Mouse (Mus musculus): Measurements from ENCODE around the gene Atg10.

DNA sequence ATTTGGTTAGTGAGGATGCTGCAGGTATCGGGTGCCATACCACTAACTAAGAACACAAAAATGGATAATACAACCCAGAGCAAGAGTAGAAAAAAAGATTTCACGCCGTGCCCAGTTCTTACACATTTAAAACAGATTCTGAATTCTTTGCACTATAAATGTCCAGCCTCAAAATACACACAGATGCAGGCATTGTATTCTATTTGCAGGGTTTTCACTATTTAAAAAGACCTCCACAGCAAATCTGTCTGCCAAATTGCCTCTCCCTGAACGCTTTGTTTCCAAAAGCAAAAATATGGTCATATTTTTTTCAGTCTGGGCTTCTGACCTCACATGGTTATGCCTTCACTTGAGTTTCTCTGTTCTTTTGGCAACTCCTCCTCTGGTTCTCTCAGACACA lies 328.9 kb downstream of the Atg10 start:
- TF ChIP-seq CTCF (IDR thresholded peaks at IDR 0.05 in 2 of 3, conservative IDR thresholded peaks at IDR 0.05 in 1 of 3; ENCODE audit: control insufficient read depth in 1 of 3, insufficient read depth in 1 of 3, low read depth in 2 of 3, low read length in 3 of 3, poor library complexity in 1 of 3, severe bottlenecking in 1 of 3) (no peak), BHLHE40 (IDR thresholded peaks at IDR 0.05; ENCODE audit: borderline replicate concordance, low read depth, low read length) (no peak), POLR2A (IDR thresholded peaks at IDR 0.05; ENCODE audit: control insufficient read depth in 1 of 2, insufficient read depth in 1 of 2, low read depth in 1 of 2, low read length in 2 of 2, poor library complexity in 1 of 2) (no peak), MAX (IDR thresholded peaks at IDR 0.05; ENCODE audit: low read length) (no peak)

All from MEL (cell line).